Comparison of ENCODE assay signal across 8 mouse cellular contexts in genomic region chr2:155382332-155382700, GRCm38 (mm10). TPM values are rescaled to one million over a fixed set of nuclear protein-coding genes. Genes with fewer than 3 reads are reported as not detected.
DNase-seq lines count a peak whose midpoint lies in the region; ATAC-seq and TF ChIP-seq lines count a peak whose summit lies in the region.

No protein-coding gene starts in this region.

- H3K4me2 ChIP-seq in forebrain, embryonic 12.5 days: peak overlapping the region; percentile 78
- peak overlapping the region; percentile 88 for H3K4me2 ChIP-seq in liver, embryonic 14.5 days (ENCODE audit: low read depth)

- TF ChIP-seq EP300 in liver, embryonic 14.5 days (IDR thresholded peaks at IDR 0.05; ENCODE audit: low read depth): no peak

- WGBS in forebrain, embryonic 12.5 days: 21% methylated on average over 6 of the region's 6 CpGs
- 29% methylated on average over 6 of the region's 6 CpGs for WGBS in liver, embryonic 14.5 days (ENCODE audit: insufficient replicate concordance)

- peaks cover 10% of the 10 kb centered on the region for H3K36me3 ChIP-seq in forebrain, embryonic 12.5 days (replicated peaks)
- no peaks in the 10 kb centered on the region for H3K36me3 ChIP-seq in liver, embryonic 14.5 days (replicated peaks; ENCODE audit: control insufficient read depth, insufficient read depth, low read depth)

- no peak for DNase-seq in gastrocnemius, adult 2 months
- no peak for DNase-seq in gastrocnemius, adult 18-20 months (ENCODE audit: low spot score)
- DNase-seq in liver, embryonic 14.5 days (ENCODE audit: low read depth in 3 of 3, low spot score in 3 of 3): no peak
- DNase-seq in c-Kit-positive CD71-positive TER-119-positive erythroid progenitor cells, embryonic 14.5 days (ENCODE audit: low spot score): no peak
- DNase-seq in frontal cortex, postnatal 14 days (ENCODE audit: low spot score in 2 of 2): no peak
- DNase-seq in right cerebral cortex, postnatal 14 days: no peak

- H3K9me3 ChIP-seq in forebrain, embryonic 12.5 days: no peaks in the 10 kb centered on the region
- H3K9me3 ChIP-seq in liver, embryonic 14.5 days (ENCODE audit: control insufficient read depth, low read length): no peaks in the 10 kb centered on the region

- intact Hi-C loops in gastrocnemius, adult 2 months (cut with DNase I): loop anchor here (2.0 to 5.0 kb wide), 2 partner anchors 26 to 85 kb away; partner anchors contain the start of gene Pigu

- H3K9ac ChIP-seq in forebrain, embryonic 12.5 days: peak overlapping the region; percentile 90
- H3K9ac ChIP-seq in liver, embryonic 14.5 days (replicated peaks): peak overlapping the region; percentile 77

- peaks cover 24% of the 10 kb centered on the region for H3K27me3 ChIP-seq in forebrain, embryonic 12.5 days
- H3K27me3 ChIP-seq in liver, embryonic 14.5 days (ENCODE audit: control insufficient read depth, insufficient read depth, low read length): peaks cover 12% of the 10 kb centered on the region

- H3K27ac ChIP-seq in gastrocnemius, adult 2 months: peak overlapping the region; percentile 100
- H3K27ac ChIP-seq in forebrain, embryonic 12.5 days: peak overlapping the region; percentile 98
- no peak overlapping the region for H3K27ac ChIP-seq in liver, embryonic 14.5 days

- H3K4me1 ChIP-seq in forebrain, embryonic 12.5 days: peaks cover 51% of the 10 kb centered on the region
- H3K4me1 ChIP-seq in liver, embryonic 14.5 days (replicated peaks; ENCODE audit: control insufficient read depth in 2 of 2, insufficient read depth in 2 of 2, low read length in 1 of 2): peaks cover 6 to 9% of the 10 kb centered on the region in 2 experiments; a peak in 3 of 4 replicates

- H3K4me3 ChIP-seq in gastrocnemius, adult 2 months: peak overlapping the region; percentile 99
- H3K4me3 ChIP-seq in forebrain, embryonic 12.5 days (replicated peaks): peak overlapping the region; percentile 82
- peak overlapping the region; percentile 71 to 80 for H3K4me3 ChIP-seq in liver, embryonic 14.5 days (ENCODE audit: insufficient read depth in 1 of 2, low read depth in 2 of 2, low read length in 2 of 2)

- TF ChIP-seq CTCF in gastrocnemius, adult 2 months (IDR thresholded peaks at IDR 0.05): no peak
- TF ChIP-seq CTCF in liver, embryonic 14.5 days (IDR thresholded peaks at IDR 0.05; ENCODE audit: low read depth): no peak

- ATAC-seq in CD4-positive, CD25-positive, alpha-beta regulatory T cell, adult 4 months: peak; percentile 7
- ATAC-seq in forebrain, embryonic 12.5 days (ENCODE audit: low FRiP score): peak; percentile 28; the same call in 1 of the 2 replicates
- no peak for ATAC-seq in liver, embryonic 14.5 days (ENCODE audit: insufficient read depth)

RNA-seq across cellular contexts. Expression of gene Trp53inp2, which starts 1.5 kb away (rescaled TPM):
- 100 to 1,000 TPM; 334 to 391 TPM for total RNA-seq in gastrocnemius, adult 2 months (2021)
- total RNA-seq in gastrocnemius, adult 18-20 months (2021): 100 to 1,000 TPM; 307 to 321 TPM
- 1 to 10 TPM; 1.2 to 1.6 TPM for polyA plus RNA-seq in CD4-positive, CD25-positive, alpha-beta regulatory T cell, adult 4 months (2017; shearing (Covaris generic))
- 79.5 and 95.0 TPM in 2 replicates for polyA plus RNA-seq in forebrain, embryonic 12.5 days (2016; fragmentation: Nextera tagmentation; extraction: Ambion mirVana)
- 2.2 and 2.7 TPM in 2 replicates for polyA plus RNA-seq in liver, embryonic 14.5 days (2012; rRNA removed)
- 1.4 and 1.9 TPM in 2 replicates for polyA plus RNA-seq in liver, embryonic 14.5 days (2014; fragmentation: Nextera tagmentation; extraction: Ambion mirVana)

RNA-seq across cellular contexts. Expression of gene Pigu, which starts 25.1 kb away (rescaled TPM):
- total RNA-seq in gastrocnemius, adult 2 months (2021): 10 to 100 TPM; 23.8 to 24.7 TPM
- total RNA-seq in gastrocnemius, adult 18-20 months (2021): 10 to 100 TPM; 22.4 to 25.1 TPM
- polyA plus RNA-seq in CD4-positive, CD25-positive, alpha-beta regulatory T cell, adult 4 months (2017; shearing (Covaris generic)): 10 to 100 TPM; 40.1 to 41.4 TPM
- 46.9 and 47.6 TPM in 2 replicates for polyA plus RNA-seq in forebrain, embryonic 12.5 days (2016; fragmentation: Nextera tagmentation; extraction: Ambion mirVana)
- polyA plus RNA-seq in liver, embryonic 14.5 days (2012; rRNA removed): 16.7 and 20.1 TPM in 2 replicates
- polyA plus RNA-seq in liver, embryonic 14.5 days (2014; fragmentation: Nextera tagmentation; extraction: Ambion mirVana): 22.2 and 24.4 TPM in 2 replicates

Comparison
In these comparisons a context has a peak if more than half of its experiments do, and no peak if none do; other contexts are left out.
1. RNA of gene Trp53inp2, which starts 1.5 kb away (polyA plus RNA-seq): 79.5 to 95.0 TPM in forebrain, embryonic 12.5 days; 1.4 to 2.7 TPM in liver, embryonic 14.5 days and 1.2 to 1.6 TPM in CD4-positive, CD25-positive, alpha-beta regulatory T cell, adult 4 months; every median in the first group is over 10 times any median in the second.
2. Peak in every context shown above with its lines, with median percentiles within 50 percentile points of each other: H3K4me3 ChIP-seq.